Mouse (Mus musculus) kidney, adult 8-10 months (tissue): ENCODE results near the gene Glis3.
A peak's percentile ranks its signal among the peaks of the same experiment; 100 is the strongest.

Source experiments
- DNase-seq, 2 experiments: peaks; one replicate each; pipeline ENCODE4 v3.0.0; 2022

Gene Glis3

DNA sequence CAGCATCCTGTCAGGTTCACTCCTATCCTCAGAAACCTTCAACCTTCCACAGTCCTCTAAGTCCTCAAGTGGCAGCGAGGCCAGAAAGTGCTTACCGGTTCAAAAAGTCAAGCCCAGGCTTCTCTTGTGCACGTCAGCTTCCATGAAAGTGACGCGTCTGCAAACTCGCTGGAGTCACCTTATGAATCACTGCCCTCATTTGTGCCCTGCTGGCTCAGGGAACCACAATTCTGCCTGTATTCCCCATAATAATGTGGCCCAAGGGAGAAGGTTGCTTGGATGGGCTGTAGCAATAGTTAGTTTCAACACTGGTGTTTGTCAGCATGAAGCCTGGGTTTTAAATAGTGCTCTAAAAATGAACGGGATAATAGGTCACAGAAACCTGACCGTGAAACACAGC is 379.7 kb downstream of the Glis3 start:
- no peak for DNase-seq

DNA sequence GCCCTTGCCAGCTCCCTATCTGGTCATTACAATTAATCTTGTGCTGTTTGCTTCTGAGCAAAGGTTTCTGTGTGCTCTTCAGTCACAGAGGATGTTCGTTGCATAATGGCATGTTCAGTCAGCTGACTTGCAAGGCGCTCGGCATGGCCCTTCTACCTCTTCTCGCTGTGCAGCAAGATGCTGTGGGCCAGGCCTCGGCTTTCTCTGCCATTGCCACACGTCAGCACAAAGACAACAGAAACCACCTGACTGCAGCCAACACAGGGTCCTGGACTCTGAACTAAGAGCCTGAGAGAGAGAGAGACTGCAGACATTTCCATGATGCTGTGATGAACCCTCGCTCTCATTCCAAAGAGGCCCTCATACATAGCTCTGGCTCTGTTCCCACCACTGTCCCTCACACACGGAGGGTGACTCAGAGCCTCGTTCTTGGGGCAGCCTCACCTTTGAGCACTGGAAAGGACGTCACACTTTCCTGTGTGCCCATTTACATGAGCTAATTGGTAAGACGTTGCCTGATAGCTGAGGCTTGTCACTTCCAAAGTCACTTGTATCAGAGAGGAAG is 380.6 kb downstream of the Glis3 start:
- DNase-seq = peak; percentile 68 to 80

- DNase-seq = no peak
Measured at GRCm38 (mm10) chr19:28298669-28299068, 381.2 kb downstream of the Glis3 start.

DNA sequence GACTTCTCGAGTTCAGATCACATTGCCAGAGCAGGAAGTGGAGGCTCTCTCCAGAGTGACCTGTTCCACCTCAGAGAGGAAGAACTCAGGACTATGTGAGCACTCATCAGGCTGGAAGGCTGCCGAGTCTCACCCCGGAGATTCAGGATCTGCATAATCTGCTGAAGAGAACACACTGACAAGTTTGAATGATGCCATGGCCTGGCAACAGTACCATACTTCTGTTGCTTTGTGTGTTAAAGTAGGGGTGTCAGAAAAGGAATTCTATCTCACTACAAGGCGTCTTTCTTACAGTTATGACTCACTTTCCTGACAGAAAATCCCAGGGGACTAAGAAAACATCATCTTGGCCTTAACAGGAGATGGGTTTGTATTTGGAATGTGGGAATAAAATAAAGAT is 388.3 kb downstream of the Glis3 start:
- no peak for DNase-seq

DNA sequence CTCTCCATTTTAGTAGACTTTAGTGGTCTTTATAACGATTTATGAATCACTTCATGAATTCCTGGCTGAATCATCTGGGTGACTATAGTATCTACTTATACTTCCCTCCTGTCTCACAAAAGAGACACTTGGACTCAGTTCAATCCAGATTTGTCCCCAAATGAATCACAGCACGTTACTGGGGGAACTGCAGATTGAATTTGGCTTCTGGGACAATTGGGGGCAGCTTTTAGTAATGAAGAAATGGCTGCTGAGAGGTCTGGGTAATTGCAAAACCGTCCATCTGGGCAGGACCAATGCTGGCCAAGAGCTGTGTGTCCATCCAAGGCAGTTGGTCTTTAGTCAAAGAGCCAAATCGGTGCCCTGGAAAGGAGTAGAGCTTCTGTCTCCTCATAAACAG is 390.4 kb downstream of the Glis3 start:
- no peak for DNase-seq

GRCm38 (mm10) chr19:28287431-28287830 is 392.4 kb downstream of the Glis3 start:
- peak; percentile 11 to 35 for DNase-seq

- no peak for DNase-seq
Measured at GRCm38 (mm10) chr19:28284098-28284569, 395.7 kb downstream of the Glis3 start.

GRCm38 (mm10) chr19:28283241-28284097 is 396.4 kb downstream of the Glis3 start:
- no peak for DNase-seq

DNA sequence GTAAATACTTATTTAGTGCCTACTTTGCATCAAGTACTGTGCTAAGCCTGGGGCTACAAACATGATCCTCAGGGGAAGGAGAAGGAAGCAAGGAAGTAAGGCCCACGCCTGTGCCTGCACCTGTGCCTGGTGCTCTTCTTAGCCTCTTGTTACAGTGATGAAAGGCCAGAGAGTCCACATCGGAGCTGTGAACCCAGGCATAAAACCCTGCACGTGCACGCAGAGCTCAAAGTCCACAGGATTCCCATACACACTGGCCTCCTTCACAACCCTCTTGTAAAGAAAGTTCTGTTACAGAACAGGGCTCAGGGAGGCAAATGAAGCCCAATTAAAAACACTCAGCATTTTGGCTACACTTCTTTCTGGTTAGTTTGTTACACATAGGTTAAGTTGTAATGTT is 398.5 kb downstream of the Glis3 start:
- DNase-seq = peak; percentile 50 to 65

GRCm38 (mm10) chr19:28277104-28277503 is 402.8 kb downstream of the Glis3 start:
- DNase-seq = no peak

DNA sequence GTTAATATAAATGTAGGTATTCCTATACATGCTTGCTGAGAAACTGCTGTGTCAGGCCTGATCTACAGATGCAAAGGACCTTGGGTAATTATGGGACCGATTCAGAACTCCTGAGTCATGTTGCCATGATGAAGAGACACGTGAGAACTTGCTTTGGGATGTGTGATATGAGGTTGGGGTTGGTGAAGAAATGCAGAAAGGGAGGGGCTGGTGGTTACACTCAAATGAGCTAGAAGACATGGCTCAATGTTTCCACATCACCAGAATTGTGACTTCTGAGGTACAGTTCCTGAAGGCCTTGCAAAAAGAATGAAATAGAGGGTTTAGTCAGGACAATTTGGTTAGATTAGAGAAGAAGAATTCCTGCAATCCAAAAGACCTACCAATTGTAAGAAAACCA is 405.4 kb downstream of the Glis3 start:
- DNase-seq = no peak

GRCm38 (mm10) chr19:28273946-28274345 is 405.9 kb downstream of the Glis3 start:
- DNase-seq = no peak

DNA sequence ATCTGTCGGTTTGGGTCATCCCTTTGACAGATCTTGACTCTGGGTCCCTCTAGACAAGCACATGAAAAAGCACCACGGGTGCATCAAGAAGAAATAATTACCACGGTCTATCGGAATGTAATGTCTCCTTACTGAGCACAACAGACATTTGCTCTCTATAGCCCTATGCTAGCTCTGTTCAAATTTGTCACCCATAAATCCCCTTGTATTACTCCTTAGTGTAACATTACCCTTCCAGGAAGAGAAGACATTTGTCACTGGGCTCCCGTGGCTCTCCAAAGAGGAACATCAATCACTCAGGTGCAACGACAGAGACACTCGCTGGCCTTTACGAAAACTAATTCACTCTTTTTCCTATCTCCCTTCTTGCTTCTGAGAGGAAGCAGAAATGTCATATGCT is 413.0 kb downstream of the Glis3 start:
- no peak for DNase-seq

DNA sequence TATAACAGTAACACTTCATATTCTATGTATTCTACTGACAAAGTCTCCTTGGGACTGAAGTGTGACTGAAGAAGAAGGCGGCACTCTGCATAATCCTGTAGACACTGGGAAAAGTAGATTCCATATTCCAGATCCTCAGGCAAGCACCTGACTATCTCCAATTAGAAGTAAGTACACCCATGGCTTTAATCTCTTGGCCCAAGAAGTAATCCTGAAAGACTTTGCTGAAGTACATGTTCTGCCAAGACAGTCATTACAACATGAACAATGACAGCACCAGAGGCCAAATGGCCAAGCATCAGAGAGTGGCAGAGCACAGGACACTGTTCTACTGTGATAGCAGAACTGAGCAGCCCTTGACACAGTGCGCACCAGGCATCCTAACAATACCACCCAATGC is 414.1 kb downstream of the Glis3 start:
- no peak for DNase-seq

DNA sequence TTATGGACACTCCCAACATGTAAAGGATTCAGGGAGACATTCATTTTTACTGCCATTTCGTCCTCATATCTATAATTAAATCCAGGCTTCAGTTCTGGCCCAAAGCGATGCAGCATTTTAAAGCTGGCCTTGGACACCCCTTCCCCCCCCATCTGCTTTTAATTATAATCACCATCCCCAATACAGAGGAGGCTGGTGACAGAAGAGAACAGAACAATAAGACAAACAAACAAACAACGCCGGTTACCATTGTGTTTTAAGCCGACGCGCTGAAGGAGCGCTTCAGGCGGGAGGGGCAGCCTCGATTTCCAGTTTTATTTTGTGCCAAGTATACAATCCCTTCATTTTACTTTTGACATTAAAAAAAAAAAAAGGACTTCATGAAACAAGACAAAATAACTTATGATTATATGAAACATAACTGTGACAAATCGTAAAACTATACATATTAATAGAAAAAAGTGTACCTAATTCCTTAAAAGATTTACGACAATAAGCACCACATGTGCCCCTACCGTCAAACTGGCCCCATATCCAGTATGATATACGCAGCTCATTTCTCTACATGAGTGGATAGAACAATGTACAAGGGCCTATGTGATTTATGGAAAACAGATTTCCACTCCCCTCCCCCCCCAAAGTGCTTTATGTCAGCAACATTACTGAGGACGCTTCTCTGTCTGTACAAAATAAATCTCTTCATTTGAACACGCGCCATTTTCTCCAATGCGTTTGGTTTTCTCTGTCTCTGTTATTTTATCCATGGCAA is 420.8 kb downstream of the Glis3 start:
- DNase-seq = no peak

DNA sequence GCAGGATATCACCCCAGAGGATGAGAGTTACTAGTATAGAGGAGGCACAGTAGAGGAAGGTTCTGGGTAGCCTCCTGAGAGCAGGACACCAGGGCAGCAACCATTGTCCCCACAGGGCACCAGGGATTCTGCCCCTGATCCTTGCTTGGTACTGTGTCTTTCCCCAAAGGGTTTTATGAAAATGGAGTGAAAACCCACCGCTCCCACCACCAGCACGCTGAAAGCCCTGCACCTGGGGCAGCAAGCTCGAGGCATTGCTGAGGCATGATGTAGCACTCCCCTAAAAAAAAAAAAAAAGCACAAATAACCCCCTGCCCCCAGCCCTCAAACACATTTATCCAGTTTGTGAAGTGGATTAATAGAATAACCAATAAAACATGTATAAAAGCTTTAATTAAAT is 421.4 kb downstream of the Glis3 start:
- DNase-seq = no peak

- DNase-seq = no peak
Measured at GRCm38 (mm10) chr19:28247345-28247744, 432.5 kb downstream of the Glis3 start.

DNA sequence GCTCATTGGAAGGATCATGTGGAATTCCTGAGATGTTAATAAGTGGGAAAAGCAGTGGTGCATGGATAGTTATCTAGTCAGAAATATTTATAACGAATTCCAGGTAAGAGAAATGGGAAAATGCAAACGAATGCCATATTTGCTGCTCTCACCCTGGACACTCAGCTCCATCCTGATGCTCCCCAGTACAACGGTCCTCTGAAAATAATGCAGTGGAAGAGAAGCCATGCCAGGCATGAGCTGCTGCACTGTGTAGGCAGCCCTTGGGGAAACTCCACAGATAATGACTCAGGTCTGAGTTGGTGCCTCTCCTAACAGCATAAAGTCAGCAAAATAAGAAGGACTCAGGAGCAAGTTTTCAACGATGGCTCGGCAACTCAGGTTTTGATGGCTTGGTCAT is 433.7 kb downstream of the Glis3 start:
- no peak for DNase-seq

- DNase-seq = no peak
Measured at GRCm38 (mm10) chr19:28238073-28238472, 441.8 kb downstream of the Glis3 start.

DNA sequence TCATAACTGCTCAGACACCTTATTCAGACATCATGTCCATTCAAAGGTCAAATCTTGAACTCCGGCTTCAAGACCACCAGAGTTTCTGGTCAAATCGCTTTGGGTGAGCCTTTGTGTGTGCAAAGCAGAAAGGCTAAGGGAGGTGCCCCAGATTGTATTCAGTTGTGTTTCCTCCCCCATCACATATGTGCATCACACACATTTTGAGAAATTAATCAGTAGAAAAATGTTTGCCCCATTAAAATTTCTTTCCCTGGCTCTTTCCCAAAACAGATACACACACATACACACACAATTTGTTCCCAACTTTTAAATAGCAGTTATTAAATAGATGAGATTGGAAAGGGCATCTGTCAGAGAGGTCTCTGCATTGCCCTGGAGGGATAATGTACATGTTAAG is 442.3 kb downstream of the Glis3 start:
- DNase-seq = no peak

DNA sequence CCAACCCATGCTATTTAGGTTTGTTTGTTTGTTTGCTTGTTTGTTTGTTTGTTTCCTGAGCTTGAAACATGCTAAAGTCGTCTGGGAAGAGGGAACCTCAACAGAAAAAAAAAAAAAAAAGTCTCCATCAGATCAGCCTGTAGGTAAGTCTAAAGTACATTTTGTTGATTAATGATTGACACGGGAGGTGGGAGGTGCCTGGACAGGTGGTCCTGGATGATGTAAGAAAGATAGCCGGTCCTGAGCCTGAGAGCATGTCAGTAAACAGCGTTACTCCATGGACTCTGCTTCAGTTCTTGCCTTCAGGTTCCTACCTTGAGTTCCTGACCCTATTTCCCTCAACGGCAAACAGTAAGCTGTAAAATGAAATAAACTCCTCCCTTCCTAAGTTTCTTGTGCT is 444.3 kb downstream of the Glis3 start:
- peak; percentile 39 to 74 for DNase-seq

GRCm38 (mm10) chr19:28235096-28235495 is 444.8 kb downstream of the Glis3 start:
- DNase-seq = no peak

GRCm38 (mm10) chr19:28234676-28235075 is 445.2 kb downstream of the Glis3 start:
- DNase-seq = no peak

DNA sequence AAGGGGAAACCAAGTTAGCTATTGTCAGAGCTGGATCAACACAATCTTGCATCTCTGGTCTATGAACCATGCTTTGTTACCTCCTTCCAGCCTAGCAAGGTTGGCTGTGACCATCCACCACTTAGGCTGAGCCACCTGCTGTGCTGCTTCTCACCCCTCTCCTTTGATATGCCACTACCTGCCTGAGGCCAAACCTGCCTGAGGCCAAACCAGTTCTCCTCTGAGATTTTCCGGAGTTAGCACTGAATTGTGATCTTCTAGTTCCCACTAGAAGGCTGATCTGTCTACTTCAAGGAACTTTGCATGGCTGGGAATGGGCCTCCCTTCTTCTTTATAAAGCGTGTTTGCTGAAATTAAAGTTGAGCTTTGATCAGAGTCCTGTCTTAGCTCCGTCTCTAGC is 448.4 kb downstream of the Glis3 start:
- DNase-seq = no peak
